Mouse (Mus musculus) heart, embryonic 13.5 days (tissue): ENCODE data around the gene Fcgr1. TPM values are rescaled to one million over a fixed set of nuclear protein-coding genes. Genes with fewer than 3 reads are reported as not detected.
"Not testable (repeated sequence)": the region's sequence is repeated elsewhere in the genome, so short reads cannot be mapped to it uniquely, and the experiment has no call there.

Experiments
- ATAC-seq: fragments of 200-750 bp; cut with Nextera tagmentation; 2 replicates; pipeline ENCODE4 v1.8.0; 2017; ENCODE audit warnings: moderate TSS enrichment; ENCODE audit not compliant: insufficient number of reproducible peaks, low FRiP score, low TSS enrichment; ENCODE audit errors: extremely low read depth
- H3K27ac ChIP-seq: fragments of 300-500 bp; sonication (generic); replicated peaks from 2 replicates; pipeline ENCODE4 v1.5.1; 2015; ENCODE audit warnings: moderate library complexity, mild to moderate bottlenecking, inconsistent platforms
- H3K27me3 ChIP-seq: fragments of 300-500 bp; sonication (generic); replicated peaks from 2 replicates; pipeline ENCODE4 v1.6.1; 2015; ENCODE audit warnings: mild to moderate bottlenecking, inconsistent platforms
- H3K36me3 ChIP-seq: fragments of 300-500 bp; sonication (generic); 2 replicates; pipeline ENCODE4 v1.6.1; 2015; ENCODE audit warnings: mild to moderate bottlenecking, inconsistent platforms
- H3K4me1 ChIP-seq: fragments of 300-500 bp; sonication (generic); 2 replicates; pipeline ENCODE4 v1.6.1; 2015; ENCODE audit warnings: inconsistent platforms
- H3K4me2 ChIP-seq: fragments of 300-500 bp; sonication (generic); 2 replicates; pipeline ENCODE4 v1.6.1; 2015; ENCODE audit warnings: inconsistent platforms, mild to moderate bottlenecking, moderate library complexity
- H3K4me3 ChIP-seq: fragments of 300-500 bp; sonication (generic); 2 replicates; pipeline ENCODE4 v1.5.1; 2015; ENCODE audit warnings: moderate library complexity, mild to moderate bottlenecking, inconsistent platforms
- H3K9ac ChIP-seq: fragments of 300-500 bp; sonication (generic); 2 replicates; pipeline ENCODE4 v1.6.1; 2015; ENCODE audit warnings: inconsistent platforms, mild to moderate bottlenecking, moderate library complexity
- H3K9me3 ChIP-seq: fragments of 300-500 bp; sonication (generic); 2 replicates; pipeline ENCODE4 v1.6.1; 2016; ENCODE audit warnings: inconsistent platforms
- WGBS: fragments of 180-500 bp; shearing (Covaris S2); methylation state at CpG from one replicate; pipeline ENCODE4 v1.1.7; 2015; ENCODE audit warnings: mixed read lengths; 5-methylcytosine and 5-hydroxymethylcytosine counted together
- polyA plus RNA-seq: library from polyadenylated mRNA; unstranded; fragments of >200 nt; fragmentation: Nextera tagmentation; extraction: Ambion mirVana; gene quantifications from 2 replicates; pipeline ENCODE4 v1.2.1, GENCODE M21; 2015

The Fcgr1 gene
- polyA plus RNA-seq, 1 experiment from 2014 or later = 1.3 TPM

DNA sequence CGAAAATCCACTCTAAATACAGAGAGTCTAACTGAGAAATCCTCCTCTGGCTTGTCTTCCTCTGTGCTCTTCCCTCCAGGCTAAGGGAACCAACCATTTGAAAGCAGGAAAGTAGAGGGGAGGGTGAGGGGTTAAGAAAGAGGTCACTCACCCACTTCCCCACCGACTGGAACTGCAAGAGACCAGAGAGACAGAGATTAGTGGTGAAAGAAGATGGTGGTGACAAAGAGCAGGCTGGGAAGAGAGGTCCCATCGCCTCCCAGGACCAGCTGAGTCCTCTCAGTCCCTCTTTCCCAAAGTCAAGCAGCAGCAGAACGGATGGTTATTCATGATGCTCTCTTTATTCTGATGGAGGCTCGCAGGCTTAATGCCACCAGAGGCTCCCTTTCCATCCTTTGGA lies 401 bp downstream of the Fcgr1 start:
- Histone ChIP-seq H3K27me3 (peaks cover 18% of the 10 kb centered on the region), H3K36me3 (no peaks in the 10 kb centered on the region), H3K4me3 (no peak overlapping the region), H3K4me2 (no peak overlapping the region), H3K9me3 (no peaks in the 10 kb centered on the region), H3K27ac (no peak overlapping the region), H3K4me1 (no peaks in the 10 kb centered on the region), H3K9ac (no peak overlapping the region)
- WGBS = 44% methylated on average over 5 of the region's 5 CpGs
- no peak for ATAC-seq

DNA sequence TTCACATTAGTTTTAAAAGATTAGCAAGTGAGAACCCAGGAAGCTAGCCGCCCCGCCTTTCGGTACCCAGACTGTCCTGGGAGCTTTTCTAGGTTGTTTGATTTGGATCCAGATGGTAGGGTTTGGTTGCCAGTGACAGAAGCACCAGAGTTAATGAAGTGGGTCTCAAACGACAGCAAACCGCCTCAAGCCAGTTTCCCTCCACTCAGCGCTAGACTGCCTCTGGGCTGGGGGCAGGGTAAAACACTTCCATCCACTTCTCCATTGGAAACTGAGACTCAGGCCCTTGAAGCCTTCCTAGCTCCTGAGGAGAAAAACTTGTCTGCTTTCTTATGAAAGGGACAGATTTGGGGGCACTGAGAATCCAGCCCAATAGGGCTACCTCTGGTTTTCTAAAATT lies 1.1 kb downstream of the Fcgr1 start:
- no peak overlapping the region for H3K27ac ChIP-seq
- H3K4me3 ChIP-seq = no peak overlapping the region
- WGBS = 64% methylated on average over 6 of the region's 6 CpGs
- no peak overlapping the region for H3K4me2 ChIP-seq
- no peak overlapping the region for H3K9ac ChIP-seq
- no peaks in the 10 kb centered on the region for H3K9me3 ChIP-seq
- no peak for ATAC-seq
- H3K36me3 ChIP-seq = no peaks in the 10 kb centered on the region
- no peaks in the 10 kb centered on the region for H3K4me1 ChIP-seq
- H3K27me3 ChIP-seq = peaks cover 18% of the 10 kb centered on the region

DNA sequence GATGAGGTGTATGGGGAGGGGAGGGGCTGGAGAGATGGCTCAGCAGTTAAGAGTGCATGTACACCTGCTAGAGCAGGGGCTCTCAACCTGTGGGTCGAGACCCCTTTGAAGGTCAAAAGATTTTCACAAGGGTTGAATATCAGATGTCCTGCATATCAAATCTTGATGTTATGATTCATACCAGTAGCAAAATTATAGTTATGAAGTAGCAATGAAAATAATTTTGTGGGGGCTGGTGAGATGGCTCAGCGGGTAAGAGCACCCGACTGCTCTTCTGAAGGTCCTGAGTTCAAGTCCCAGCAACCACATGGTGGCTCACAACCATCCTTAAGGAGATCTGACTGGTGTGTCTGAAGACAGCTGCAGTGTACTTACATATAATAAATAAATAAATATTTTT lies 3.0 kb downstream of the Fcgr1 start:
- not testable (repeated sequence) for H3K36me3 ChIP-seq, H3K4me2 ChIP-seq, H3K4me3 ChIP-seq, H3K9me3 ChIP-seq, ATAC-seq, H3K27ac ChIP-seq, H3K9ac ChIP-seq, H3K4me1 ChIP-seq
- peaks cover 25% of the 10 kb centered on the region for H3K27me3 ChIP-seq
- 80% methylated on average over 3 of the region's 3 CpGs for WGBS

DNA sequence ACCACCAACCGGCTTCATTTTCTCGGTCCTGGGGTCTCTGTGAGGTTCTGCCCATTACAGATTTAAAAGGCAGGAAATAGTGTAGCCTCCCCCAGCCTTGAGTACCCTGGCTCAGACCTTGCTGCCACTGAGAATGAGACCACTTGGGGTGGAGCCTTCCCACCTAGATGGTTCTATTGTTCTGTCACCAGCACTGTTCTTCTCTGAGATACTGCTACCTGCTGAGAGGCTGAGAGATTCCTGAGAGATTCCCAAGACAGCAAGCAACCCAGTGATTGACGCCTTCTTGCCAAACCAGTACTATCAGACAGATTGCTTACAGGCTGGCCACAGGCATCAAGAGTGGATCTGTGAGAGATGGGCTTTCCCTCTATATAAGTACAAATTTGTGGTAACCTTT lies 4.6 kb downstream of the Fcgr1 start:
- ATAC-seq = no peak
- H3K4me3 ChIP-seq = no peak overlapping the region
- H3K36me3 ChIP-seq = no peaks in the 10 kb centered on the region
- H3K9ac ChIP-seq = no peak overlapping the region
- H3K4me2 ChIP-seq = no peak overlapping the region
- WGBS = 55% methylated on average over 3 of the region's 3 CpGs
- no peaks in the 10 kb centered on the region for H3K4me1 ChIP-seq
- no peak overlapping the region for H3K27ac ChIP-seq
- no peaks in the 10 kb centered on the region for H3K9me3 ChIP-seq
- peaks cover 34% of the 10 kb centered on the region for H3K27me3 ChIP-seq

DNA sequence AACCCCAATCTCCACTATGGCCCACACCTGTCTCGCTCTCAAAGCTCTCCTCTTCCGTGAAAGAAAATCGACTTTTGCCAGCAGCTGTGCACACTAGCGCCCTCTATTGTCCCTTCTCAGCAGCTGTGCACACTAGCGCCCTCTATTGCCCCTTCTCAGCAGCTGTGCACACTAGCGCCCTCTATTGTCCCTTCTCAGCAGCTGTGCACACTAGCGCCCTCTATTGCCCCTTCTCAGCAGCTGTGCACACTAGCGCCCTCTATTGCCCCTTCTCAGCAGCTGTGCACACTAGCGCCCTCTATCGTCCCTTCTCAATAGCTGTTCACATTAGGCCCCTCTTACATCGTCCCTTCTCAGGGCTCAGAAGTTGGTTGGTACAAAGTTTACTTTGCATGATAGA lies 6.4 kb downstream of the Fcgr1 start:
- WGBS = 84% methylated on average over 11 of the region's 11 CpGs
- not testable (repeated sequence) for H3K4me1 ChIP-seq, H3K27ac ChIP-seq, H3K4me2 ChIP-seq, H3K4me3 ChIP-seq, ATAC-seq, H3K36me3 ChIP-seq, H3K9ac ChIP-seq, H3K9me3 ChIP-seq
- H3K27me3 ChIP-seq = peaks cover 34% of the 10 kb centered on the region

DNA sequence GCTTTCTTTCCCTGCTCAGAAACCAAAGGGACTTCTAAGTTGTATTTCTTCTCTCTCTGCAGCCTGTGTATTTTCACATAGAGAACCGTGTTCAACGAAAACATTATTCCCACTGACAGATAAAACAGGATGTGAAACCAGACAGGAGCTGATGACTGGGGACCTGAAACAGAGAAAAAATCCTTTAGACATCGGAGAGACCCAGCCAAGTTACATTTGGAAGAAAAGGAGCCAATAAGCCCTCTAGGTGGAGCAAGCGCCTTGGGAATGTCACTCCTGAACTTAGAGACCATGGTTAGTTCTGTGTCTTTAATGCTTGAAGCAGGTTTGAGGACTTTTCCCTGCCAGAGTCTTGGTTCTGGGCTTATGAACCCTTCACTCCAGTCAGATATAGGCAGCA lies 9.3 kb downstream of the Fcgr1 start:
- Histone ChIP-seq H3K27me3 (peaks cover 45% of the 10 kb centered on the region), H3K9ac (no peak overlapping the region), H3K4me2 (peak overlapping the region; percentile 46), H3K27ac (no peak overlapping the region), H3K4me3 (no peak overlapping the region), H3K4me1 (0 out of 2 replicates have a peak, but pooled peaks cover 5% of the 10 kb centered on the region), H3K9me3 (no peaks in the 10 kb centered on the region), H3K36me3 (no peaks in the 10 kb centered on the region)
- no peak for ATAC-seq
- WGBS = 8% methylated on average over 4 of the region's 4 CpGs

DNA sequence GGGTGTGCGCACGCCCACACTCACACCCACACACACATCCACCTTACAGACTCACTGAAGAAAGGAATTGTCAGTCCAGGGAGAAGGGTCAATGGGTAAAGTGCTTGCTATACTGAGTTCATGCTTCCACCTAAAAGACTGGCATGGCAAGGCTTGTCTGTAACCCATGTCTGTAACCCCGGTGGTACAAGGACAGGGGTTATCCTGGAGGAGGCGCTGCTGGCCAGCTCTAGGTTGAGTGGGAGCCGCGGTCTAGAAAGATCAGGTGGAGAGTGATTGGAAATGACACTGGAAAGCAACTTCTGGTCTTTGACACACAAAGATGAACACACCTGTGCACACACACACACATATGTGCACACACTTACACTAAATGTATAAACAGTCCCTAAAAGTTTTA lies 13.1 kb downstream of the Fcgr1 start:
- H3K27me3 ChIP-seq = peaks cover 38% of the 10 kb centered on the region

DNA sequence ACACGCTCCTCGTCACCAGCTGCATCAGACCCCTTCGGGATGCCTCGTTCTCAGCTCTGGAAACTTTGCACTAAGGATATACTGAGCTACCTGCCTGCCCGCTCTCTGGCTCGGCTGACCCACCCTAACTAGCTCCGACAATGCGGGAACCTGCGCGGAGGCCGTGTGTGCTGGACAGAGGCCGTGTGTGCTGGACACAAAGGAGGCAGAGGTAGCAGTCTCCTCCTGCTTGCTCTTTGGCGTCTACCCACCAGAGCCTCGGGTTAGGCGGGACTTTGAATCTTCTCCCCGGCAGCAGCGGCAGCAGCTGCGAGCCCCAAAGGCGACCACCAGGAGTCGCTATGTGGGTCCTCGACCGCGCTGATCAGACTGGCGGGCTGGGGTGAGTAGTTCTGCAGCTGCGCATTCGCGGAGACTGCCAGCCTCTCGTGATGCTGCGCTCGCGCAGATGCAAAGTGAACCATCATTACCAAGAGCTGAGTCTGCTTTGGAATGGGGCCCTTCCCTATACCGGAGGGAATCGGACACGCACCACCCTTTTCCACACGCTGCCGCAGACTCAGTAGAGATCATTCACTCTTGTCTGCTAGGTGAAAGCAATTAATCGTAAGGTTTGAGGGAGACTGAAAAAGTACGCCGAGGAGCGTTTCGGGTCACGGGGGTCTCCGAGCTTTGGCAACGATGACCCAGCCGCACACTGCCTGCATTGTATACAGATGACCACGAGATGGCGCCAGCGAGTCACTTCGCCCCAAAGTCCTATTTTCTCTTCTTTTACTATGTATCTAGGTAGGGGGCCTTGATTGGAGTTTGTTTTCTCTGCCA lies 15.8 kb downstream of the Fcgr1 start:
- H3K27me3 ChIP-seq = peaks cover 18% of the 10 kb centered on the region
- WGBS = under 1% methylated on average over 49 of the region's 49 CpGs
- H3K36me3 ChIP-seq = no peaks in the 10 kb centered on the region
- H3K4me3 ChIP-seq = peak overlapping the region; percentile 64
- peak overlapping the region; percentile 79 for H3K9ac ChIP-seq
- peak; percentile 81 for ATAC-seq
- H3K27ac ChIP-seq = peak overlapping the region; percentile 88
- H3K4me1 ChIP-seq = peaks cover 12% of the 10 kb centered on the region
- no peaks in the 10 kb centered on the region for H3K9me3 ChIP-seq
- peak overlapping the region; percentile 93 for H3K4me2 ChIP-seq

More for the DNA sequence above, 13.1 kb downstream of the Fcgr1 start:
- Histone ChIP-seq H3K4me3 (no peak overlapping the region), H3K36me3 (no peaks in the 10 kb centered on the region), H3K27ac (no peak overlapping the region), H3K9ac (no peak overlapping the region), H3K4me2 (no peak overlapping the region), H3K9me3 (no peaks in the 10 kb centered on the region), H3K4me1 (peaks cover 17% of the 10 kb centered on the region)
- 53% methylated on average over 6 of the region's 6 CpGs for WGBS
- ATAC-seq = no peak

DNA sequence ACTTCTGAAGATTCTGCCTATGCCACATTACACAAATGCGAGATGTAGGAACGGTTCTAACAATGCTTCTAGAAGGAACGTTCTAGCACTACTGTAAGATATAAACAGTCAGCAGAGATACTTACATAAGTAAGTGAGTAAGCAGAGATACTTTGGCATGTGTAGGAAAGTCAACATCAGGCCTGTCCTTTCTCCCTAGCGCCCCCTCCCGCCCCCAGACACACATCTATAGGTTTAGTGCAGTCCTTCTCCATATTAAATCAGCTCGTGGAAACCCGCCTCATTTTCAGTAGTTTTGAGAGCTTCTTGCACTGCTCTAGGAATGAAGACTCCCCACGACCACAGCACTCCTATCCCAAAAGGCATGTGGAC lies 16.4 kb downstream of the Fcgr1 start:
- 14% methylated on average over 8 of the region's 8 CpGs for WGBS
- H3K27me3 ChIP-seq = peaks cover 13% of the 10 kb centered on the region
- H3K27ac ChIP-seq = peak overlapping the region; percentile 88; the same call in 1 of the 2 replicates
- no peaks in the 10 kb centered on the region for H3K36me3 ChIP-seq
- peak overlapping the region; percentile 64 for H3K4me3 ChIP-seq
- peak overlapping the region; percentile 93 for H3K4me2 ChIP-seq
- no peaks in the 10 kb centered on the region for H3K9me3 ChIP-seq
- H3K4me1 ChIP-seq = peaks cover 12% of the 10 kb centered on the region
- ATAC-seq = no peak
- peak overlapping the region; percentile 79 for H3K9ac ChIP-seq

DNA sequence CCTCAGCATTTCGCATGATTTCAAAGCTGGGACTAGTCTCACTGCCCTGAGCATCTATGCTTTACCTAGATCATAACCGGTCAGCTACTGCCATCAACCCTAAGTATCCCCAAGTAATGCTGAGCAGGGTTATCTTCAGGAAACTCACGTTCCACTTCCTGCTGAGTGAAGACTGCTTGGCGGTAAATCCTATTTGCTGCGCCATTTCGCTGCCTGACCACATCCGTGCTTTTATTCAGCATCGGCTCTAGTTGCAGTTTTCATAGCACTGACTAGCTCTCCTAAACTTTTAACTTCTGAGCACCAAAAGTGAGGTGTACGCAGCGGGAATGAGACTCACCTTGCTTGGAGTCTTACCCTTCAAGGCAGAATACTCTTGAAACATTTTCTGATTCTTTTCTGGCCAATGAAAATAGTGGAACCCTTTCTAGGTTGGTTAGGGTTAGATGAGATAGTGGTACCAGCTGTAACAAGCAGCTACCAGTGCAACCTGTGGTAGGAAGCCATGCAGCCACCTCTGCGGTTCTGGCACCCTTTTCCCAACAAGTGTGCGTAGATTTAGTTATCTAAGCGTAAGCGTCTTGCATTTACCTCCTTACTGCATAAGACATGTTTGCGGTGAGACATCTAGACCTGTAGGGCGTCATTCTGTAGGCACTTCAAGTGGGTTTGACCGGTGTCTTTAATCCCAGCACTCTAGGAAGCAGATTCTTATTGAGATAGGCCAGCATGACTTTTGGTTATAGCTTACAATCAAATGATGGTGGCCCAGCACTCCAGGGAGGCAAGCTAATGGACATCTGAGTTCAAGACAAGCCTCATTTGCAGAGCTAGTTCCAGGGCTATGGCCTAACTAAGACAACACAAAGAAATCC lies 19.9 kb downstream of the Fcgr1 start:
- Histone ChIP-seq H3K4me3 (no peak overlapping the region), H3K27ac (no peak overlapping the region), H3K36me3 (no peaks in the 10 kb centered on the region), H3K4me1 (peaks cover 18% of the 10 kb centered on the region), H3K9me3 (no peaks in the 10 kb centered on the region), H3K4me2 (no peak overlapping the region), H3K9ac (no peak overlapping the region), H3K27me3 (no peaks in the 10 kb centered on the region)
- ATAC-seq = no peak
- 77% methylated on average over 17 of the region's 17 CpGs for WGBS

DNA sequence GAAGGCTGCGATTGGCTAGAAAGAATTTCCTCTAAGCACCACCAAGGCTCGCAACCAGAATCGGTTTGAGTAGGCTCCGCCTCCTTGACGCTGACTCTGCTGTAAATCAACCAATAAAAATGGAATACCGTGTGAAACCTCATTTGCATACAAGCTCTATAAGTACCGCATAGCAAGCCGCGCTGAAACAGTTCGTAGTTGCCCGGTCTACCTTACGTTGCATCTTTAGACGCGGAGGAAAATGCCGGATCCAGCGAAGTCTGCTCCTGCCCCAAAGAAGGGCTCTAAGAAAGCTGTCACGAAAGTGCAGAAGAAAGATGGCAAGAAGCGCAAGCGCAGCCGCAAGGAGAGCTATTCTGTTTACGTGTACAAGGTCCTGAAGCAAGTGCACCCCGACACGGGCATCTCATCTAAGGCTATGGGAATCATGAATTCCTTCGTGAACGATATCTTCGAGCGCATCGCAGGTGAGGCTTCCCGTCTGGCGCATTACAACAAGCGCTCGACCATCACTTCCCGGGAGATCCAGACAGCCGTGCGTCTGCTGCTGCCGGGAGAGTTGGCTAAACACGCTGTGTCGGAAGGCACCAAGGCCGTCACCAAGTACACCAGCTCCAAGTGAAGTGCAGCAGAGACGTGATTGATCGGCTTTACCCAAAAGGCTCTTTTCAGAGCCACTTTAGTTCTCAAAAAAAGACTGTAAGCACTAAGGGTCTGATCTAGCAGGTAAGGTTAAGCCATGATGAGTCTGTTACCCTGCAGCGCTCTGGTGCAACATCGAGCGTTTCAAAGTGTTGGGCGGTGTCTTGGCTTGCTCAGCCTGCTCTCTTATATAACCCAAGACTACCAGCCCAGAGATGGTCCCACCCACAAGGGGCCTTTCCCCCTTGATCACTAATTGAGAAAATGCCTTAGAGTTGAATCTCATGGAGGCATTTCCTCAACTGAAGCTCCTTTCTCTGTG lies 24.0 kb downstream of the Fcgr1 start, which contains the start of gene Hist2h2bb:
Gene Hist2h2bb, plus strand, starts transcription at position 242 of the 964 bp plus-strand sequence.
- ATAC-seq = peak; percentile 93
- peak within 1 kb of the TSS; percentile 95 for H3K27ac ChIP-seq
- peaks cover 18% of the 10 kb centered on the region for H3K4me1 ChIP-seq
- peak within 1 kb of the TSS; percentile 85 for H3K9ac ChIP-seq
- H3K9me3 ChIP-seq = no peaks in the 10 kb centered on the region
- H3K4me2 ChIP-seq = peak within 1 kb of the TSS; percentile 86
- no peaks in the 10 kb centered on the region for H3K27me3 ChIP-seq
- H3K36me3 ChIP-seq = no peaks in the 10 kb centered on the region
- peak within 1 kb of the TSS; percentile 62 for H3K4me3 ChIP-seq
- under 1% methylated on average over 45 of the region's 45 CpGs for WGBS
